Mouse (Mus musculus) cerebellum, adult (tissue): ENCODE data around the gene Mepe.

Experiments used
- ATAC-seq: cut with Nextera tagmentation; 2 replicates; pipeline ENCODE4 v1.9.2; 2017; ENCODE audit warnings: mild to moderate bottlenecking, moderate library complexity, mixed read lengths; ENCODE audit not compliant: insufficient number of reproducible peaks, low FRiP score, low TSS enrichment

Mepe gene

GRCm38 (mm10) chr5:104345241-104345630 is 20.1 kb downstream of the Mepe start:
- ATAC-seq = no peak

GRCm38 (mm10) chr5:104351041-104351440 is 25.9 kb downstream of the Mepe start:
- no peak for ATAC-seq

- ATAC-seq = no peak
Measured at GRCm38 (mm10) chr5:104351874-104352273, 26.7 kb downstream of the Mepe start.

- no peak for ATAC-seq
Measured at GRCm38 (mm10) chr5:104357575-104357974, 32.4 kb downstream of the Mepe start.

GRCm38 (mm10) chr5:104358592-104358991 is 33.5 kb downstream of the Mepe start:
- no peak for ATAC-seq

GRCm38 (mm10) chr5:104359257-104359656 is 34.1 kb downstream of the Mepe start:
- ATAC-seq = no peak

- ATAC-seq = no peak
Measured at GRCm38 (mm10) chr5:104370580-104370979, 45.5 kb downstream of the Mepe start.

GRCm38 (mm10) chr5:104371284-104371683 is 46.2 kb downstream of the Mepe start:
- no peak for ATAC-seq

- no peak for ATAC-seq
Measured at GRCm38 (mm10) chr5:104373648-104374307, 48.6 kb downstream of the Mepe start.

- ATAC-seq = no peak
Measured at GRCm38 (mm10) chr5:104374308-104374660, 49.2 kb downstream of the Mepe start.

- ATAC-seq = no peak
Measured at GRCm38 (mm10) chr5:104375132-104375531, 50.0 kb downstream of the Mepe start.

- ATAC-seq = no peak
Measured at GRCm38 (mm10) chr5:104376890-104377289, 51.8 kb downstream of the Mepe start.

GRCm38 (mm10) chr5:104380574-104380973 is 55.4 kb downstream of the Mepe start:
- no peak for ATAC-seq

- no peak for ATAC-seq
Measured at GRCm38 (mm10) chr5:104381671-104382070, 56.5 kb downstream of the Mepe start.

- no peak for ATAC-seq
Measured at GRCm38 (mm10) chr5:104384540-104384939, 59.4 kb downstream of the Mepe start.

GRCm38 (mm10) chr5:104385521-104385920 is 60.4 kb downstream of the Mepe start:
- no peak for ATAC-seq

- no peak for ATAC-seq
Measured at GRCm38 (mm10) chr5:104386908-104387307, 61.8 kb downstream of the Mepe start.
